Mouse (Mus musculus) midbrain, embryonic 12.5 days (tissue): ENCODE measurements around the gene Sfxn1. TPM values are rescaled to one million over a fixed set of nuclear protein-coding genes. Genes with fewer than 3 reads are reported as not detected.
A peak's percentile ranks its signal among the peaks of the same experiment; 100 is the strongest.

ENCODE experiments used
- ATAC-seq: fragments of 200-750 bp; cut with Nextera tagmentation; 2 replicates; pipeline ENCODE4 v1.8.0; 2017; ENCODE audit warnings: low read depth, moderate TSS enrichment, moderate library complexity; ENCODE audit not compliant: low FRiP score
- H3K27ac ChIP-seq: fragments of 300-500 bp; sonication (generic); replicated peaks from 2 replicates; pipeline ENCODE4 v1.5.1; 2016; ENCODE audit warnings: mild to moderate bottlenecking
- H3K27me3 ChIP-seq: fragments of 300-500 bp; sonication (generic); 2 replicates; pipeline ENCODE4 v1.6.1; 2016; ENCODE audit warnings: mild to moderate bottlenecking
- H3K36me3 ChIP-seq: fragments of 300-500 bp; sonication (generic); 2 replicates; pipeline ENCODE4 v1.6.1; 2016
- H3K4me1 ChIP-seq: fragments of 300-500 bp; sonication (generic); 2 replicates; pipeline ENCODE4 v1.6.1; 2016
- H3K4me2 ChIP-seq: fragments of 300-500 bp; sonication (generic); replicated peaks from 2 replicates; pipeline ENCODE4 v1.6.1; 2016; ENCODE audit warnings: mild to moderate bottlenecking, moderate library complexity
- H3K4me3 ChIP-seq: fragments of 300-500 bp; sonication (generic); 2 replicates; pipeline ENCODE4 v1.5.1; 2016; ENCODE audit warnings: mild to moderate bottlenecking
- H3K9ac ChIP-seq: fragments of 300-500 bp; sonication (generic); replicated peaks from 2 replicates; pipeline ENCODE4 v1.6.1; 2016; ENCODE audit warnings: mild to moderate bottlenecking, moderate library complexity
- H3K9me3 ChIP-seq: fragments of 300-500 bp; sonication (generic); 2 replicates; pipeline ENCODE4 v1.6.1; 2016; ENCODE audit warnings: mild to moderate bottlenecking
- WGBS: fragments of 180-500 bp; shearing (Covaris S2); methylation state at CpG from one replicate; pipeline ENCODE4 v1.1.7; 2016; 5-methylcytosine and 5-hydroxymethylcytosine counted together
- polyA plus RNA-seq: library from polyadenylated mRNA; unstranded; fragments of >200 nt; fragmentation: Nextera tagmentation; extraction: Ambion mirVana; gene quantifications from 2 replicates; pipeline ENCODE4 v1.2.1, GENCODE M21; 2016

The Sfxn1 gene
- polyA plus RNA-seq: 73.8 and 75.1 TPM in 2 replicates

- H3K36me3 ChIP-seq: no peaks in the 10 kb centered on the region
- peak; percentile 85 for ATAC-seq
- H3K27me3 ChIP-seq: peaks cover 6% of the 10 kb centered on the region; the same call in 1 of the 2 replicates
- peak within 1 kb of the TSS; percentile 72 for H3K9ac ChIP-seq
- H3K4me2 ChIP-seq: peak within 1 kb of the TSS; percentile 57
- H3K27ac ChIP-seq: peak within 1 kb of the TSS; percentile 64
- H3K9me3 ChIP-seq: no peaks in the 10 kb centered on the region
- peak within 1 kb of the TSS; percentile 75 for H3K4me3 ChIP-seq
- peaks cover 24% of the 10 kb centered on the region for H3K4me1 ChIP-seq
- under 1% methylated on average over 74 of the region's 74 CpGs for WGBS
Measured at GRCm38 (mm10) chr13:54071606-54072331, at the start of gene Sfxn1. Sfxn1 (plus strand) TSS chr13:54071869.

- Histone ChIP-seq H3K4me1 (no peaks in the 10 kb centered on the region), H3K27ac (no peak overlapping the region), H3K4me2 (no peak overlapping the region), H3K36me3 (no peaks in the 10 kb centered on the region), H3K27me3 (no peaks in the 10 kb centered on the region), H3K9ac (no peak overlapping the region), H3K9me3 (no peaks in the 10 kb centered on the region), H3K4me3 (no peak overlapping the region)
- WGBS: 79% methylated on average over 5 of the region's 5 CpGs
- ATAC-seq: no peak
Measured at GRCm38 (mm10) chr13:54023311-54023710, 48.4 kb upstream of the Sfxn1 start.

- no peak for ATAC-seq
- Histone ChIP-seq H3K4me1 (no peaks in the 10 kb centered on the region), H3K27ac (no peak overlapping the region), H3K36me3 (no peaks in the 10 kb centered on the region), H3K4me3 (no peak overlapping the region), H3K4me2 (no peak overlapping the region), H3K9ac (no peak overlapping the region), H3K27me3 (no peaks in the 10 kb centered on the region), H3K9me3 (no peaks in the 10 kb centered on the region)
- WGBS: 86% methylated on average over 7 of the region's 7 CpGs
Measured at GRCm38 (mm10) chr13:54027079-54027478, 44.6 kb upstream of the Sfxn1 start.

DNA sequence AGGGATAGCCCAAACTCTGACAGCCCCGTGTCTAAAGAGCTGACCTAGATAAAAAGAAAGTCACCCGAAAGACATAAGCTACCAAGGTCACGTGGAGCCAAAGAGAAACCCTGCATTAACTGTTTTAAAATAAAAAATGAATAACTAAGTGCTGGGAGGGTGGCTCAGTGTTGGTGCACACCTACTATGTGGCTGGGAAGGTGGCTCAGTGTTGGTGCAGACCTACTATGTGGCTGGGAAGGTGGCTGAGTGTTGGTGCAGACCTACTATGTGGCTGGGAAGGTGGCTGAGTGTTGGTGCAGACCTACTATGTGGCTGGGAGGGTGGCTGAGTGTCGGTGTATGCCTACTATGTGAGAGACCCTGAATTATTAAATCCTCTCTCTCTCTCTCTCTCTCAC is 38.0 kb upstream of the Sfxn1 start:
- H3K4me3 ChIP-seq: no peak overlapping the region
- H3K9me3 ChIP-seq: no peaks in the 10 kb centered on the region
- H3K27ac ChIP-seq: no peak overlapping the region
- no peaks in the 10 kb centered on the region for H3K36me3 ChIP-seq
- WGBS: 87% methylated on average over 4 of the region's 4 CpGs
- no peak overlapping the region for H3K9ac ChIP-seq
- H3K4me2 ChIP-seq: no peak overlapping the region
- H3K27me3 ChIP-seq: no peaks in the 10 kb centered on the region
- H3K4me1 ChIP-seq: no peaks in the 10 kb centered on the region
- ATAC-seq: no peak

DNA sequence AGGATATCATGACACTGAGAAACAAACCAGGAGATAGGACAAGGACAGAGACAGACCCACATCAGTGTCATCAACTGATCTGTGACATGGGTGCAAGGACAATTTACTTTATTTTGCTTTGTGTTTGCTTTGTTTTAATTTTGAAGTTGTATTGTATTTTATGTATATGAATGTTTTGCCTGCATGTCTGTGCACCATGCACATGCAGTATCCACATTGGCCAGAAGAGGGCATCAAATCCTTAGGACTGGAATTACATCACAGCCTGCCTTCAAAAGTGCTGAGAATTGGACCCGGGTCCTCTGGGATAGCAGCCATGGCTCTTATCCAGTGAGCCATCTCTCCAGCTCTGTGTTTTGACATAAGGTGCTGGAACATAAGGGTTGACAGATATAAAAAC is 36.1 kb upstream of the Sfxn1 start:
- H3K27ac ChIP-seq: no peak overlapping the region
- no peak overlapping the region for H3K4me3 ChIP-seq
- no peak overlapping the region for H3K9ac ChIP-seq
- no peaks in the 10 kb centered on the region for H3K9me3 ChIP-seq
- no peak overlapping the region for H3K4me2 ChIP-seq
- no peaks in the 10 kb centered on the region for H3K36me3 ChIP-seq
- H3K27me3 ChIP-seq: no peaks in the 10 kb centered on the region
- 69% methylated on average over 1 of the region's 1 CpGs for WGBS
- ATAC-seq: no peak
- H3K4me1 ChIP-seq: no peaks in the 10 kb centered on the region

DNA sequence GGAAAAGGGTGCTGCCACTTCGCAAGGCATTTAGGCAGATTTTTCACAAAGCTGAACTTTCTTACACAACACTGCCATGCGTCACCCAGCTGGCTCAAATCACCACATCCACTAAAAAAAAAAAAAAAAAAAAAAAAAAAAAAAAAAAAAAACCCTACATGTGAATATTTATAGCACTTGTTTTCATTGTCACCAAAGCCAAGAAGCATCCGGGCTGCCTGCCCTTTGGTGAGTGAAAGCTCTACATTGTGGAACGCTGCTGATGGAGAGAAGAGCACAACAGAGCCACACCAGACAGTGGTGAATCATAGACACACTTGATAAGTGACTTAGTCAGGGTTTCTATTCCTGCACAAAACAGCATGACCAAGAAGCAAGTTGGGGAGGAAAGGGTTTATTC is 33.7 kb upstream of the Sfxn1 start:
- no peaks in the 10 kb centered on the region for H3K27me3 ChIP-seq
- WGBS: 85% methylated on average over 4 of the region's 4 CpGs
- no peak overlapping the region for H3K4me2 ChIP-seq
- no peak overlapping the region for H3K4me3 ChIP-seq
- no peaks in the 10 kb centered on the region for H3K36me3 ChIP-seq
- no peak for ATAC-seq
- H3K4me1 ChIP-seq: no peaks in the 10 kb centered on the region
- H3K9ac ChIP-seq: no peak overlapping the region
- H3K9me3 ChIP-seq: no peaks in the 10 kb centered on the region
- H3K27ac ChIP-seq: no peak overlapping the region

DNA sequence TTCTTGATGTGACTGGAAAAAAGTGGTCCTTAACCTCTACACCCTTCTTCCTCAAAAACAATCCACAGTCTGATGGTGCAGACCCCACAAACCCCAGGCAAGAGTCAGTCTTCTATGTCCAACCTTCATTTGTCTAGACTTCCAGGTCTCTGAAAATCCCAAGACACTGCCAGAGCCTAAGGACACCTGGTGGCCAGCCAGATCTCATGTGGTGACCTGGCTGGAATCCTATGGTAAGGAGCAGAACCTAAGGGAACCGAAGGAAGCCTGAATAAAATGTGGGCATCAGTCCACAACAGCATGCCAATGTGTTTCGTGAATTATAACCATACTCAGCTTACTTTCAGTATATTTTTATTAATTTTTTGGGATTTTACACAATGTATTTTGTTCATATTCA is 31.4 kb upstream of the Sfxn1 start:
- H3K27ac ChIP-seq: no peak overlapping the region
- no peak overlapping the region for H3K4me3 ChIP-seq
- H3K9me3 ChIP-seq: no peaks in the 10 kb centered on the region
- H3K4me1 ChIP-seq: no peaks in the 10 kb centered on the region
- H3K4me2 ChIP-seq: no peak overlapping the region
- ATAC-seq: no peak
- no peak overlapping the region for H3K9ac ChIP-seq
- H3K27me3 ChIP-seq: no peaks in the 10 kb centered on the region; the same call in 1 of the 2 replicates
- no peaks in the 10 kb centered on the region for H3K36me3 ChIP-seq
- 85% methylated on average over 2 of the region's 2 CpGs for WGBS

DNA sequence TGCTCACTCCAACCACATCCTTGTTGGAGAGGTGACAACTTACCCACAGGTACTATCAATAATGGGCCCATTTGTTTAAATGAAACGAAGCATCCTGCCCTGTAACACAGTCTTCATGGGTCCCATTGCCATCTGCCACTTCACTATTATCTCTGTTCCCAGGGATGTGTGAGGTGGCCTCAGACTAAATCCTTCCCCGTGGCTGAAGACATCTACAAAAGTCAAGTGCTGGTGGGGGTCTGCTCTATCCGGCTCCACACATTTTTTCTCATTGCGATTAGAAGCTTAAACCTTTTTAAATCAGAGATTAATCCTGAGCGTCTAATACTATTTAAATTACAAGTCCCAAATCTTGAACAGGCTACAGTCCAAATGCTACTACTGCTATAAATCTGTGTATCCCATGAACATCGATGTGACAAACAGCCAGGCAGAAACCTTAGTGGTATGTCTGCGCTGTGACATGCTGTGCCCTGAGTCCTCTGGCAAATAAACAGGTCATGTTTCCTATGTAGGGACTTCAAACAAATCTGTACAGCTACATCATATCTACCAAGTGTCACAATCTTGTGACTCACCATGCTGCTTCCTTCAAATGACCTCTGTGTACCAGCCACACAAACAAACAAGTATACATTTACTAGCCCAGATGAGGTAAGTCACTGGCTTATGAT is 22.9 kb upstream of the Sfxn1 start:
- no peaks in the 10 kb centered on the region for H3K9me3 ChIP-seq
- no peak overlapping the region for H3K27ac ChIP-seq
- no peaks in the 10 kb centered on the region for H3K36me3 ChIP-seq
- no peak overlapping the region for H3K4me2 ChIP-seq
- WGBS: 65% methylated on average over 7 of the region's 7 CpGs
- H3K4me1 ChIP-seq: peaks cover 2% of the 10 kb centered on the region; the same call in 1 of the 2 replicates
- no peak overlapping the region for H3K4me3 ChIP-seq
- no peak overlapping the region for H3K9ac ChIP-seq
- peaks cover 6% of the 10 kb centered on the region for H3K27me3 ChIP-seq
- ATAC-seq: no peak

GRCm38 (mm10) chr13:54051641-54052040 is 20.0 kb upstream of the Sfxn1 start:
- no peak overlapping the region for H3K4me2 ChIP-seq
- no peak overlapping the region for H3K27ac ChIP-seq
- H3K4me3 ChIP-seq: no peak overlapping the region
- WGBS: 24% methylated on average over 7 of the region's 7 CpGs
- H3K36me3 ChIP-seq: no peaks in the 10 kb centered on the region
- peaks cover 11% of the 10 kb centered on the region for H3K4me1 ChIP-seq
- H3K27me3 ChIP-seq: peaks cover 30% of the 10 kb centered on the region
- no peak overlapping the region for H3K9ac ChIP-seq
- no peaks in the 10 kb centered on the region for H3K9me3 ChIP-seq
- ATAC-seq: no peak

DNA sequence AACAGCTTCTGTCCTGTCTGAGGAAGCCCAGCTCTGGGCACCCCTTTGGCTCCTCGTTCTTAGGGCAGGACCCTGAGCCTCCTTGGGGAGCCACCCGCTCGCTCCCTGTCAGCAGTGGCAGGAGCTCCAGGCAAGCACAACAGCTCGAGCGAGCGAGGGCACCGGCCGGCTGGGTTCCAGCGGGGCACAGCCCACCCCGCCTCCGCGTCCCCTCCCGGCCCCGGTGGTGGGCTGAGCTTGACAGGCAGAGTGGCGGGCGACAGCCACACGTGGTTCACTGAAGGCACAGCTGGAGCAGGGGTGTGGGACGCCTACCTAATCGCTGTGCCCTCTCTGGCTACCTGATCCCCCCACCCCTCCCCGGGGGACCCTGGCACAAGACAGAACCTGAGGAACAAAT is 16.7 kb upstream of the Sfxn1 start:
- Histone ChIP-seq H3K9me3 (no peaks in the 10 kb centered on the region), H3K4me2 (peak overlapping the region; percentile 98), H3K27ac (no peak overlapping the region), H3K4me3 (peak overlapping the region; percentile 53), H3K27me3 (peaks cover 40% of the 10 kb centered on the region), H3K4me1 (peaks cover 9% of the 10 kb centered on the region), H3K36me3 (no peaks in the 10 kb centered on the region), H3K9ac (peak overlapping the region; percentile 53)
- ATAC-seq: peak; percentile 58; the same call in 1 of the 2 replicates
- WGBS: 2% methylated on average over 20 of the region's 20 CpGs

GRCm38 (mm10) chr13:54055448-54055861 is 16.2 kb upstream of the Sfxn1 start, which contains the start of gene Drd1:
Drd1 (minus strand) TSS chr13:54055705.
- H3K4me2 ChIP-seq: peak within 1 kb of the TSS; percentile 98
- H3K4me3 ChIP-seq: peak within 1 kb of the TSS; percentile 53
- peak within 1 kb of the TSS; percentile 53 for H3K9ac ChIP-seq
- no peaks in the 10 kb centered on the region for H3K9me3 ChIP-seq
- WGBS: under 1% methylated on average over 31 of the region's 31 CpGs
- H3K27me3 ChIP-seq: peaks cover 40% of the 10 kb centered on the region
- no peaks in the 10 kb centered on the region for H3K36me3 ChIP-seq
- H3K27ac ChIP-seq: no peak within 1 kb of the TSS
- ATAC-seq: peak; percentile 71
- H3K4me1 ChIP-seq: peaks cover 9% of the 10 kb centered on the region

GRCm38 (mm10) chr13:54062068-54062467 is 9.6 kb upstream of the Sfxn1 start:
- 92% methylated on average over 3 of the region's 3 CpGs for WGBS
- Histone ChIP-seq H3K9me3 (no peaks in the 10 kb centered on the region), H3K4me2 (no peak overlapping the region), H3K9ac (no peak overlapping the region), H3K4me1 (no peaks in the 10 kb centered on the region), H3K36me3 (no peaks in the 10 kb centered on the region), H3K27me3 (peaks cover 28% of the 10 kb centered on the region), H3K27ac (no peak overlapping the region), H3K4me3 (no peak overlapping the region)
- ATAC-seq: no peak
